Mouse (Mus musculus): Measurements from ENCODE around the gene Pex6. TPM values are rescaled to one million over a fixed set of nuclear protein-coding genes. Genes with fewer than 3 reads are reported as not detected.

The Pex6 gene
- polyA plus RNA-seq, 1 experiment from 2014 or later, result 10.5 TPM

- 86% methylated on average over 6 of the region's 6 CpGs for WGBS
- Histone ChIP-seq H3K36me3 (peaks cover 12% of the 10 kb centered on the region; the same call in 1 of the 2 replicates), H3K4me1 (replicated peaks) (no peaks in the 10 kb centered on the region), H3K4me3 (no peak overlapping the region), H3K9me3 (replicated peaks) (no peaks in the 10 kb centered on the region), H3K27ac (no peak overlapping the region), H3K4me2 (no peak overlapping the region), H3K27me3 (no peaks in the 10 kb centered on the region), H3K9ac (no peak overlapping the region)
- no peak for ATAC-seq (replicated peaks; ENCODE audit: insufficient number of reproducible peaks, insufficient read depth, low FRiP score, low read depth)
Observed at GRCm38 (mm10) chr17:46741305-46741704, 30.0 kb downstream of the Pex6 start.

GRCm38 (mm10) chr17:46742986-46743385 is 31.7 kb downstream of the Pex6 start:
- Histone ChIP-seq H3K4me1 (replicated peaks) (no peaks in the 10 kb centered on the region), H3K36me3 (peaks cover 14% of the 10 kb centered on the region; the same call in 1 of the 2 replicates), H3K4me2 (no peak overlapping the region), H3K9ac (no peak overlapping the region), H3K27me3 (no peaks in the 10 kb centered on the region), H3K9me3 (replicated peaks) (no peaks in the 10 kb centered on the region), H3K4me3 (no peak overlapping the region), H3K27ac (no peak overlapping the region)
- ATAC-seq (replicated peaks; ENCODE audit: insufficient number of reproducible peaks, insufficient read depth, low FRiP score, low read depth), result no peak
- 91% methylated on average over 9 of the region's 9 CpGs for WGBS

- H3K9me3 ChIP-seq (replicated peaks), result no peaks in the 10 kb centered on the region
- no peak for ATAC-seq (replicated peaks; ENCODE audit: insufficient number of reproducible peaks, insufficient read depth, low FRiP score, low read depth)
- no peaks in the 10 kb centered on the region for H3K27me3 ChIP-seq
- 84% methylated on average over 2 of the region's 2 CpGs for whole genome bisulfite sequencing
- no peak overlapping the region for H3K4me3 ChIP-seq
- H3K4me2 ChIP-seq, result no peak overlapping the region
- peaks cover 14% of the 10 kb centered on the region; the same call in 1 of the 2 replicates for H3K36me3 ChIP-seq
- peaks cover under 1% of the 10 kb centered on the region for H3K4me1 ChIP-seq (replicated peaks)
- no peak overlapping the region for H3K9ac ChIP-seq
- H3K27ac ChIP-seq, result no peak overlapping the region
Observed at GRCm38 (mm10) chr17:46745506-46745905, 34.2 kb downstream of the Pex6 start.

GRCm38 (mm10) chr17:46747234-46747633 is 36.0 kb downstream of the Pex6 start:
- WGBS, result 77% methylated on average over 8 of the region's 8 CpGs
- peaks cover 14% of the 10 kb centered on the region; the same call in 1 of the 2 replicates for H3K36me3 ChIP-seq
- peaks cover 8% of the 10 kb centered on the region for H3K4me1 ChIP-seq (replicated peaks)
- no peaks in the 10 kb centered on the region for H3K9me3 ChIP-seq (replicated peaks)
- H3K9ac ChIP-seq, result no peak overlapping the region
- ATAC-seq (replicated peaks; ENCODE audit: insufficient number of reproducible peaks, insufficient read depth, low FRiP score, low read depth), result no peak
- H3K4me2 ChIP-seq, result no peak overlapping the region
- H3K4me3 ChIP-seq, result no peak overlapping the region
- no peaks in the 10 kb centered on the region for H3K27me3 ChIP-seq
- no peak overlapping the region for H3K27ac ChIP-seq

DNA sequence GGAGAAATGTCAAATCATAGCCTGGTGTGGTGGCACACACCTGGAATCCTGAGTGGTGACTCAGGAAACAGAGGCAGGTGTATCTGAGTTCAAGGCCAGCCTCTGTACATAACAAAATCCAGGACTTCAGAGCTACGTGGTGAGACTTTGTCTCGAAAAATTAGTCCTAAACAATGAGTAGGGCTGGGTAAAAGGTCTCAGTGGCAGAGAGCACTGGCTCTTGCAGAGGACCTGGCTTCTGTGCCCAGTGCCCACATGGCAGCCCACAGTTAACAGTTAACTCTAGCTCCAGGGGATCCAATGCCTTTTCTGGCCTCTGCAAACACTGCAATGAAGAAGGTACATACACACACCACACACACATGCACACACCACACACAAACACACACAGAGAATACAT is 36.5 kb downstream of the Pex6 start:
- H3K36me3 ChIP-seq, result peaks cover 14% of the 10 kb centered on the region; the same call in 1 of the 2 replicates
- H3K9ac ChIP-seq, result no peak overlapping the region
- no peaks in the 10 kb centered on the region for H3K9me3 ChIP-seq (replicated peaks)
- no peak overlapping the region for H3K27ac ChIP-seq
- H3K4me1 ChIP-seq (replicated peaks), result peaks cover 12% of the 10 kb centered on the region
- H3K4me2 ChIP-seq, result no peak overlapping the region
- H3K27me3 ChIP-seq, result no peaks in the 10 kb centered on the region
- no peak overlapping the region for H3K4me3 ChIP-seq
- ATAC-seq (replicated peaks; ENCODE audit: insufficient number of reproducible peaks, insufficient read depth, low FRiP score, low read depth), result no peak
- 91% methylated on average over 2 of the region's 2 CpGs for WGBS

DNA sequence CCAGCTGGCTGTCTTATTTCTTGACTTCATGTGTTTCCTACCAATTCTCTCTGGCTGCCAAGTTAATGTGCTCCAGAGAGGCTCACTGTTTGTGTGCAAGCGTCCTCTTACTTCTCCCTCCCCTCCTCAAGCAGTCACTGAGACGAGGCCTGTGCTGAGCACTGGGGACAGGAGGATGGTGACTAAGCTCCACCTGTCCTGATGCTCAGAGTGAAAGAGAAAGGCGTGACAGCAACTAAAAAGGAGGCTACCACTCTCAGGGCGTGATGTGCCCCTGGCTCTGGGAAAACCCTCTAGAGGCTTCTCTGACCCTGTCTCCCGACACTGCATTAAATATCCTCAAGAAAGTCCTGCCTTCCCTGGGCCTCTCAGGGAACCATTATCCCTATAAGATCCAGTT is 38.0 kb downstream of the Pex6 start:
- H3K27ac ChIP-seq, result no peak overlapping the region
- 87% methylated on average over 5 of the region's 5 CpGs for WGBS
- H3K27me3 ChIP-seq, result no peaks in the 10 kb centered on the region
- no peak for ATAC-seq (replicated peaks; ENCODE audit: insufficient number of reproducible peaks, insufficient read depth, low FRiP score, low read depth)
- H3K9me3 ChIP-seq (replicated peaks), result no peaks in the 10 kb centered on the region
- peaks cover 12% of the 10 kb centered on the region; the same call in 1 of the 2 replicates for H3K36me3 ChIP-seq
- no peak overlapping the region for H3K4me3 ChIP-seq
- H3K4me2 ChIP-seq, result no peak overlapping the region
- peaks cover 12% of the 10 kb centered on the region for H3K4me1 ChIP-seq (replicated peaks)
- H3K9ac ChIP-seq, result no peak overlapping the region

- Histone ChIP-seq H3K9ac (peak overlapping the region; percentile 68; the same call in 1 of the 2 replicates), H3K4me1 (replicated peaks) (peaks cover 12% of the 10 kb centered on the region), H3K36me3 (peaks cover 6% of the 10 kb centered on the region; the same call in 1 of the 2 replicates), H3K4me2 (peak overlapping the region; percentile 79), H3K27ac (no peak overlapping the region), H3K9me3 (replicated peaks) (no peaks in the 10 kb centered on the region), H3K4me3 (peak overlapping the region; percentile 82), H3K27me3 (no peaks in the 10 kb centered on the region)
- 89% methylated on average over 4 of the region's 4 CpGs for WGBS
- ATAC-seq (replicated peaks; ENCODE audit: insufficient number of reproducible peaks, insufficient read depth, low FRiP score, low read depth), result no peak
Observed at GRCm38 (mm10) chr17:46750580-46750979, 39.3 kb downstream of the Pex6 start.

- Histone ChIP-seq H3K4me1 (replicated peaks) (peaks cover 12% of the 10 kb centered on the region), H3K36me3 (peaks cover 3% of the 10 kb centered on the region; the same call in 1 of the 2 replicates), H3K9me3 (replicated peaks) (no peaks in the 10 kb centered on the region), H3K9ac (peak overlapping the region; percentile 68), H3K27me3 (no peaks in the 10 kb centered on the region), H3K4me3 (peak overlapping the region; percentile 82), H3K4me2 (peak overlapping the region; percentile 79), H3K27ac (peak overlapping the region; percentile 91)
- WGBS, result 27% methylated on average over 16 of the region's 16 CpGs
- peak; percentile 23 for ATAC-seq (replicated peaks; ENCODE audit: insufficient number of reproducible peaks, insufficient read depth, low FRiP score, low read depth)
Observed at GRCm38 (mm10) chr17:46751056-46751793, 40.0 kb downstream of the Pex6 start.

- Histone ChIP-seq H3K27ac (peak within 1 kb of the TSS; percentile 91), H3K36me3 (no peaks in the 10 kb centered on the region), H3K9me3 (replicated peaks) (no peaks in the 10 kb centered on the region), H3K4me2 (peak within 1 kb of the TSS; percentile 79), H3K9ac (peak within 1 kb of the TSS; percentile 68), H3K27me3 (no peaks in the 10 kb centered on the region), H3K4me3 (peak within 1 kb of the TSS; percentile 82), H3K4me1 (replicated peaks) (peaks cover 12% of the 10 kb centered on the region)
- under 1% methylated on average over 58 of the region's 58 CpGs for WGBS
- ATAC-seq (replicated peaks; ENCODE audit: insufficient number of reproducible peaks, insufficient read depth, low FRiP score, low read depth), result peak; percentile 98
Observed at GRCm38 (mm10) chr17:46751794-46752556, 40.7 kb downstream of the Pex6 start, which contains the start of gene Cnpy3. Cnpy3 (minus strand) TSS chr17:46752214.

DNA sequence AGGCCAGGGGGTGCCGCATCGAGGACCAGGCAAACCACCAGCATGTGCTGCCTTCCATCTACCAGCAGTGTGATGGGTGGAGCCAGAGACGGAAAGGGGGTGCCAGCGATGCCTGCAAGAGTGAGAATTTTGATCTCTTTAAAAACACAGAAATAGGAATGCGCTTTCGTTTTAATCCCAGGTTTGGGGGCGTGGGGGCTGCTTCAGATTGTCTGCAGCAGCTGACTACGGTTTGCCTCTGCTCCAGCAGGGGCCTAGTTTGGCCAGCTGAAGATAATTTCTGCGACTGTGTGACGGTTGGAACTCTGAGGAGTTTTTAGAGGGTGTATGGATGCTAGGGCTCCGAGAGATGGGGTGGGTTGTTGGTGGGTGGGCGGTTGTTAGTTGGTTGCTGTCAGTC is 47.5 kb downstream of the Pex6 start:
- Histone ChIP-seq H3K27ac (no peak overlapping the region), H3K4me3 (no peak overlapping the region), H3K4me1 (replicated peaks) (no peaks in the 10 kb centered on the region), H3K27me3 (no peaks in the 10 kb centered on the region), H3K9me3 (replicated peaks) (no peaks in the 10 kb centered on the region), H3K9ac (no peak overlapping the region), H3K4me2 (no peak overlapping the region), H3K36me3 (no peaks in the 10 kb centered on the region)
- ATAC-seq (replicated peaks; ENCODE audit: insufficient number of reproducible peaks, insufficient read depth, low FRiP score, low read depth), result no peak
- WGBS, result 75% methylated on average over 12 of the region's 12 CpGs

- Histone ChIP-seq H3K9ac (no peak within 1 kb of the TSS), H3K9me3 (replicated peaks) (no peaks in the 10 kb centered on the region), H3K36me3 (no peaks in the 10 kb centered on the region), H3K27ac (no peak within 1 kb of the TSS), H3K27me3 (no peaks in the 10 kb centered on the region), H3K4me2 (no peak within 1 kb of the TSS), H3K4me3 (peak within 1 kb of the TSS; percentile 12; the same call in 1 of the 2 replicates), H3K4me1 (replicated peaks) (no peaks in the 10 kb centered on the region)
- peak; percentile 53; the same call in 1 of the 2 replicates for ATAC-seq (replicated peaks; ENCODE audit: insufficient number of reproducible peaks, insufficient read depth, low FRiP score, low read depth)
- 36% methylated on average over 2 of the region's 2 CpGs for WGBS
Observed at GRCm38 (mm10) chr17:46763544-46763943, 52.3 kb downstream of the Pex6 start, which contains the start of gene Ptcra. Ptcra (minus strand) TSS chr17:46763712.

Measured in heart, embryonic 15.5 days (tissue).